Mouse (Mus musculus): Measurements from ENCODE around the gene Itln1.

DNA sequence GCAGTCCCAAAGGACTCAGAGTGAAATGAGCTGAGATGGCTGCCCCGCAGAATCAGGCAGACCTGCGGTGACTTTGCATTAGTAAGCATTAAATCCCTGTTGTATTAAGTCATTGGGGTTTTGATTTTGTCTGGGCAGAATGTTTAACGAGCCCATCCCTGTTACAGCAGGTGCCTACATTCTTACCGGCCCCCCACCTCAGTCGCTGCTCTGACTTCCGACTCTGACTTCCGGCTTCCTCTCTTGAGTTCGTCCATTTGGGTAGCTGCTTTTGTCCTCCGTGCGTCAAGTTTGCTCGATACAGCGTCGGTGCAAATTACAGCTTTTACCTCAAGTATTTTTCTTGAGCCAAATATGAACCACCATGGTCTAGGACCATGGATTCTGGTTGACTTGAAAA is 40.9 kb downstream of the Itln1 start:
- no peak for TF ChIP-seq CTCF (IDR thresholded peaks at IDR 0.05; ENCODE audit: low read depth, low read length)
- TF ChIP-seq POLR2A (IDR thresholded peaks at IDR 0.05; ENCODE audit: borderline replicate concordance, low read depth, low read length), result no peak

Data from bone marrow macrophage, adult 2 months (primary cell).